Mouse (Mus musculus): Measurements from ENCODE around the gene Cnot11. TPM values are rescaled to one million over a fixed set of nuclear protein-coding genes. Genes with fewer than 3 reads are reported as not detected.
"Not testable (repeated sequence)": the region's sequence is repeated elsewhere in the genome, so short reads cannot be mapped to it uniquely, and the experiment has no call there.

The Cnot11 gene
- polyA plus RNA-seq, 2 experiments from 2014 or later, result 2.9 to 4.8 TPM

- ATAC-seq, result no peak
These were observed 46.4 kb downstream of the Cnot11 start for GRCm38 (mm10) chr1:39581215-39581614.

- ATAC-seq, result no peak
These were observed 48.4 kb downstream of the Cnot11 start for GRCm38 (mm10) chr1:39583173-39583572.

- ATAC-seq, result no peak
These were observed 50.6 kb downstream of the Cnot11 start for GRCm38 (mm10) chr1:39585416-39585815.

GRCm38 (mm10) chr1:39590193-39590592 lies 55.4 kb downstream of the Cnot11 start:
- no peak for ATAC-seq

- not testable (repeated sequence) for ATAC-seq
These were observed 56.8 kb downstream of the Cnot11 start for GRCm38 (mm10) chr1:39591557-39591956.

- no peak for ATAC-seq
These were observed 57.3 kb downstream of the Cnot11 start for GRCm38 (mm10) chr1:39592090-39592489.

GRCm38 (mm10) chr1:39593836-39594235 lies 59.0 kb downstream of the Cnot11 start:
- ATAC-seq, result no peak

Other genes with a start within 250 kb of the Cnot11 start
- gene Rpl31, start 167.2 kb upstream of the Cnot11 start, polyA plus RNA-seq (2017; shearing (Covaris generic)), result 100 to 1,000 TPM; 322 to 513 TPM
- 1 to 10 TPM; 2.3 to 2.8 TPM for gene Tbc1d8, start 56.2 kb upstream of the Cnot11 start, polyA plus RNA-seq (2017; shearing (Covaris generic))
- gene Rnf149, start 42.4 kb downstream of the Cnot11 start, polyA plus RNA-seq (2017; shearing (Covaris generic)), result 10 to 100 TPM; 18.6 to 19.9 TPM
- not detected for gene Creg2, start 116.5 kb downstream of the Cnot11 start, polyA plus RNA-seq (2017; shearing (Covaris generic))
- gene Rfx8, start 186.0 kb downstream of the Cnot11 start, polyA plus RNA-seq (2017; shearing (Covaris generic)), result not detected